Mouse (Mus musculus) mammary gland, adult 2 months (tissue): ENCODE results near the gene Olfr1. TPM values are rescaled to one million over a fixed set of nuclear protein-coding genes. Genes with fewer than 3 reads are reported as not detected.

ENCODE experiments used
- polyA plus RNA-seq: library from polyadenylated mRNA; depleted of rRNA; stranded (reverse); fragments of >200 nt; gene quantifications from 2 replicates; pipeline ENCODE4 v1.2.3, GENCODE M21; 2012; ENCODE audit warnings: low replicate concordance; rRNA removed

Gene Olfr1
- not detected in 2 replicates for polyA plus RNA-seq

GRCm38 (mm10) chr11:73399514-73399913, at the start of gene Olfr1:
Olfr1 (minus strand) TSS chr11:73399614.

GRCm38 (mm10) chr11:73428377-73428776, 29.0 kb upstream of the Olfr1 start, which contains the start of gene Olfr378:
Olfr378 (minus strand) TSS chr11:73428477.

GRCm38 (mm10) chr11:73370946-73371345, 28.5 kb downstream of the Olfr1 start, which contains the start of gene Olfr376:
Olfr376 (plus strand) TSS chr11:73371246.

GRCm38 (mm10) chr11:73350483-73350882, 48.9 kb downstream of the Olfr1 start, which contains the start of gene Olfr20:
Olfr20 (plus strand) TSS chr11:73350783.

Other genes starting within 250 kb of the Olfr1 start
- gene P2rx5, start 239.2 kb downstream of the Olfr1 start, polyA plus RNA-seq, result 7.5 and 13.0 TPM in 2 replicates
- gene Emc6, start 222.6 kb downstream of the Olfr1 start, polyA plus RNA-seq, result 72.3 and 114 TPM in 2 replicates
- gene Tax1bp3, start 222.5 kb downstream of the Olfr1 start, polyA plus RNA-seq, result 88.4 and 134 TPM in 2 replicates
- gene Ctns, start 200.6 kb downstream of the Olfr1 start, polyA plus RNA-seq, result 23.6 and 41.4 TPM in 2 replicates
- gene Shpk, start 200.2 kb downstream of the Olfr1 start, polyA plus RNA-seq, result 13.1 and 13.7 TPM in 2 replicates
- gene Trpv1, start 165.3 kb downstream of the Olfr1 start, polyA plus RNA-seq, result 5.1 and 10.4 TPM in 2 replicates
- 0.23 and 0.47 TPM in 2 replicates for gene Trpv3, start 132.2 kb downstream of the Olfr1 start, polyA plus RNA-seq
- gene Aspa, start 70.0 kb downstream of the Olfr1 start, polyA plus RNA-seq, result 4.0 and 17.4 TPM in 2 replicates
- gene Gm49340, start 69.9 kb downstream of the Olfr1 start, polyA plus RNA-seq, result 0.14 TPM in 1 of 2 replicates, not detected in the other
- 0.53 TPM in 1 of 2 replicates, not detected in the other for gene Spata22, start 69.9 kb downstream of the Olfr1 start, polyA plus RNA-seq
- gene Olfr20, start 48.8 kb downstream of the Olfr1 start, polyA plus RNA-seq, result 0.53 and 0.99 TPM in 2 replicates
- gene Olfr376, start 28.4 kb downstream of the Olfr1 start, polyA plus RNA-seq, result not detected in 2 replicates
- not detected in 2 replicates for gene Olfr378, start 28.9 kb upstream of the Olfr1 start, polyA plus RNA-seq
- gene Olfr380, start 57.9 kb upstream of the Olfr1 start, polyA plus RNA-seq, result not detected in 2 replicates
- gene Olfr381, start 92.0 kb upstream of the Olfr1 start, polyA plus RNA-seq, result not detected in 2 replicates
- not detected in 2 replicates for gene Olfr382, start 117.6 kb upstream of the Olfr1 start, polyA plus RNA-seq
- gene Olfr385, start 193.4 kb upstream of the Olfr1 start, polyA plus RNA-seq, result not detected in 2 replicates
- not detected in 2 replicates for gene Olfr384, start 199.0 kb upstream of the Olfr1 start, polyA plus RNA-seq